Mouse (Mus musculus) spleen, adult 12 weeks (tissue): ENCODE results near the gene Phf19.
A peak's percentile ranks its signal among the peaks of the same experiment; 100 is the strongest.

Experiments
- DNase-seq: peaks from one replicate; pipeline ENCODE4 v3.0.0; 2022; ENCODE audit warnings: low spot score

Phf19 gene

DNA sequence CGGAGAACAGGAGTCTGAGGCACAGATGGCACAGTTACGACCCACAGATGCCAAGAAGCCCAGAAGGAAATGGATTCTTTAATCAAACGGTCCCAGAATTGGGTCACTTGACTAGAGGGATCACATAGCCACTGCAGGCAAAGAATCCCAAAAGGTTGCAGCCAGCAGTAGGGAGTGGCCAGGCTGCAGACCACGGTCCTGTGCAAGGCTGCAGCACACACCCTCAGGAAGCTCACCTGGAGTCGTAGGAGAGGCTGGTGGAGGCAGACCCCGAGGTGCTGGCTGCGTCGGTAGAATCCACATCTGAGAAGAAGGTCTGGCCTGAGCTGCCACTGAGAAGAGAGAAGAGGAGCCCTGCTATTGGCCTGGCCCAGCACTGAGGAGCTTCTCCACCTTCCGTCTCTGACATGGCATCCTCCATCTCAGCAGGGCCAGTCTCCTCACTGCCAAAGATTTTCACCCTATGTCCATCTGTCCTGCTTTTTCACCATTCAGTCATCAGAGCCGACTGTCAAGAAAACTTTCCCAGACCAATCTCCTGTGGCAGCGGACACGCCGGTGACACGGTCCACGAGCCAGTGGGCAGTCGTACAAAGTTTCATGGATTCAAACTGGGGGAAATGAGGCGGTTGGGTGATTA, 16.9 kb downstream of the Phf19 start:
- no peak for DNase-seq

DNA sequence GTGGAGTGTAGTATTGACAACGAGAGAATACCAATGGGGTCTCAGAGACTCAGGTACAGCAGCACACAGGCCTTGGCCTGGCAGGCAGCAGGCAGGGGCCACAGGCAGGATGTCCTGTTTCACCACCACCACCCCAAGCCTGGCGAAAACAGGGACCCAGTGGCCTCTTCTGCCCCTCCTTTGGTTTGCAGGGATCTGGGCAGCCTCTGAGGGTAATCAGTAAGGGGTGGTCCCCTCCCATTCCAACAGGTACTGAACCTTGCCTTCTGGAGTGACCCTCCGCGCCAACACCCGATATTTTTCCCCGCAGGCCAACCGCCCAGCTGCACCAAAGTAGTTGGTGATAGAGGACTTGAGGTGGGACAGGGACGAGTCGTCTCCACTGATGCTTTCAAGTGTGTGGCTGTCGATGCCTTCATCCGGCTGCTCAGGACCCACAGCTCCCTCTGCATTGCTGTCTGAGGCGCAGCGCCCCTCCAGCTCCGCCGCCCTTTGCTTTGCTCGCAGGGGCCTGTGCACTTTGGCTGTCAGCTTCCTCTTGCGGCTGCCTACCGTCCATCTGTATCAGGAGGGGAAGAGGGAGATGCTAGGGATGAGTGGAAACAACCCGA, 18.2 kb downstream of the Phf19 start:
- DNase-seq, result no peak

DNA sequence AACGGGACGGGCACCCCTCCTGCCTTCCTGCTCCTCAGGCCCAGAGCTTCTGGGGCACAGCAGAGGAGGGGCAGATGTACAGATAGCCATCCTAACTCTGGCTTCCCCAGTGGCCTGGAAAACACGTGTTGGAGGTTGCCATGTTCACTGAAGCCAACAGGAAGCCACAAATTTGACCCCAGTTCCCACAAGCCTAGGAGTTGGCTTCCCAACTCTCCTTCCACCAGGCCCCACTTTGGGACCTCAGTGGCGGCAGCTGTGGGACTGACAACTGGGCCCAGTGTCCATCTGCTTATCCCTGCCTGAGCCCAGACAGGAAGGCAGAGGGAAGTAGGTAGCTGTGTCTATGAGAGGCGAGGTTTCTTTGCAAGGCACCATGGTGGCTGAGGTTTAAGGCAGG, 19.9 kb downstream of the Phf19 start:
- no peak for DNase-seq

DNA sequence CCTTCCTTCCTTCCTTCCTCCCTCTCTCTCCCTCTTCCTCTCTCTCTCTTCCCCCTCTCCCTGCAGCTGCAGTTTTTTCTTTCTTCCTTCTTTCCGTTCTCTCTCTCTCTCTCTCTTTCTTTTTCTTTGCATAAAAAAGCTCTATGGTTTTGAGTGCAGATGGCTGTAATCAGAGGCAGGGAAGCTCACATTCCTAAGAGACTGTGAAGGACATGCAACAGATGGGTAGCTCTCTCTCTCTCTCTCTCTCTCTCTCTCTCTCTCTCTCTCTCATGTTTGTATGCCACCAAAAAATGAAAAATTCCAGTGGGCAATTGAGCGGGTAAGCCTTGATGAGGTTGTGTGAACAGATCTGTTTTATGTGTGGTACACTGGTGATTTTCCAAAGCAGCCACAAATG, 29.6 kb downstream of the Phf19 start:
- DNase-seq, result no peak

DNA sequence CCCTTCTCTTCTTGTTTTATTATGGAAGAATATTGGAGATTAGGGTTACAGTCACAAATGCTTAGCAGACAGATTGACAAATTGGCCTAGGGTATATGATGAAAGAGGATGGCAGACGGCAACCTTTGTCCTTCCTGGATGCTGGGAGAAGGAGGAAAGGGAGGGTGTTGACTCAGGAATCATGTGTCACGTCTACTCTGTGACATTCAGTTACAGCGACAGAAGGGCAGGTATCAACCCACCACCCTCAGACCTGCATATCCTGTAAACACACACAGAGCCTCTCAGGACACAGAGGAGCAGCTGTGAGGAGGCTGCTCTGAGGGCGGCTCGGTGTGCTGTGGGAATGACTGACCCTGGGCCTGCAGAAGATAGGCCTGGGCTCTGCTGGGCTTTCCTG, 30.6 kb downstream of the Phf19 start:
- no peak for DNase-seq

DNA sequence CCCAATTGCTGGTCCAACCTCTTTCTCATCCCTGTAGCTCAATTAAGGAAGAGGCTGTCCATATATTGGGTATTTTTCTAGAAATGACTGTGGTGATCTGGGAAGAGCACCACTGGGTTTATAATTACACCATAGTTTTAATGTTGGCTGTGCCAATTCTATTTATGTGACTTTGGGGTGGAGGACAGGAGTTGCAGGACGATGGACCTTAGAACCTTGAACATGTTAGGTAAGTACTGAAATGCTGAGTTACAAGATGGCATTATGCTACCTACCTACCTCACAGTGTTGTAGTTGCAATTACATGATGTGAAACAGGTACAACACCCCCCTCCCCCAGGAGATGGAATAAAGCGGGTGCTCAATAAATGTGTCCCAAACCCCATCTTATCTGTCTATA, 31.1 kb downstream of the Phf19 start:
- DNase-seq, result no peak

DNA sequence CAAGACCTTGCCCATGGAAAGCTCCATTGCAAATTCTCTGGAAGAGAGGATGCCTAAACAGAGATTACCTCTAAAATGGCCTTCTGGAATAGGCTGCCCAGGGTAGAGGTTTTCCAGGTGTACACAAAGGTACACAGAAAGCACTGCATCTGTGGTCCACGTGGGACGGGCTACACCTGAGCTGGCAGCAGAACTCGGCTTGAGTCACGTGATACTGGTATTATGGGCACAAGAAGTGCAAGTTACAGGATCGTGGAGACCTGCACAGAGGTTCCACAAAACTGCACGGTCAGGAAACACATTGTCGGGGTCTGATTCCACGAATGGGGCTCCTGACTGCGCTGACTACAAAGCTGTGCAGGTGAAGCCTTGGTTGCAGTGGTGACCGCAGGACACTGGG, 33.8 kb downstream of the Phf19 start:
- no peak for DNase-seq

DNA sequence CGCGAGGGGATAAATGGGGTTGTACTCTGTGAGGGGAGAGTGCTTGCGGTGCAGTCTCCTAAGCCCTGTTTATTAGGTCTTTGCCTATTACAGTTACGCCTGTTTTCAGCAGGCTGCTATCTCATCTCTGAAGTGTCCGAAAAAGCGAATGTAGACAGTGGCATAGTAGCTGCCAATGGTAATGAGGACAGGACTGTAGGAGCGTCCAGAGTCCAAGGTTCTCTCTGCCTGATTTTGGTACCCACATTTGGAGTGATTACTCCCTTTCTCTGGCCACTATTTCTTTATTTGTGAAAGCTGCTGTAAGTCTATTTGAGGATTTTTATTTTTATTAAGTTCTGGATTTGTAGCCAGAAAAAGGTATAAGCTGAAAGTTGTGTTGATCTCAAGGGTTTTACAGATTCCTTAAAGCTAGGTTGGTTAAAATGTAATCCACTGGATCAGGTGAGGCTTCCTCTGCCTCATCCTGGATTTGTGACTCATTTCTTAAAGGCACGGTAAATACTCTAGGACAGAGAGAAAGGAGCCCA, 38.9 kb downstream of the Phf19 start, which contains the start of gene Psmd5:
TSS of gene Psmd5 (minus strand) at position 153 of the 530 bp plus-strand sequence.
- DNase-seq, result no peak

DNA sequence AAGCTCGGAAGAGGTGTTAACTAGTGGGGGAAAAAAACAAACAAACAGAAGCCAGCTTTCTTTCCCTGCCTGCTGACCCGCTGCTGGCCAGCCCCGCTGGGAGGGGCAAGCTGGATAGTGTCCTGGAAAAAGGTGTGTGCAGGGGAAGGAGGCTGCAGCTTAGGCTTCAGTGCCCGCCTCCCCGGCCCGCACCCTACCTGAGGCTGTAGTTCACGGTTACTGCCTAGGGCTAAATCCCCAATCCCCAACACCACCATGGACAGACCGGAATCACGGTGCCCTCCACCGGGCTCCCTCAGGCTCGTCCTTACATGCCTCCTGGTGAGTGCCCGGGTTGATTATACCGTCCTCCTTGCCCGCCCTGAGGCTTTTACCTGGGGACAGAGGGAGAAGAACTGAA, 39.6 kb downstream of the Phf19 start, which contains the start of gene Cutal:
TSS of gene Cutal (plus strand) at position 126 of the 400 bp plus-strand sequence.
- no peak for DNase-seq

DNA sequence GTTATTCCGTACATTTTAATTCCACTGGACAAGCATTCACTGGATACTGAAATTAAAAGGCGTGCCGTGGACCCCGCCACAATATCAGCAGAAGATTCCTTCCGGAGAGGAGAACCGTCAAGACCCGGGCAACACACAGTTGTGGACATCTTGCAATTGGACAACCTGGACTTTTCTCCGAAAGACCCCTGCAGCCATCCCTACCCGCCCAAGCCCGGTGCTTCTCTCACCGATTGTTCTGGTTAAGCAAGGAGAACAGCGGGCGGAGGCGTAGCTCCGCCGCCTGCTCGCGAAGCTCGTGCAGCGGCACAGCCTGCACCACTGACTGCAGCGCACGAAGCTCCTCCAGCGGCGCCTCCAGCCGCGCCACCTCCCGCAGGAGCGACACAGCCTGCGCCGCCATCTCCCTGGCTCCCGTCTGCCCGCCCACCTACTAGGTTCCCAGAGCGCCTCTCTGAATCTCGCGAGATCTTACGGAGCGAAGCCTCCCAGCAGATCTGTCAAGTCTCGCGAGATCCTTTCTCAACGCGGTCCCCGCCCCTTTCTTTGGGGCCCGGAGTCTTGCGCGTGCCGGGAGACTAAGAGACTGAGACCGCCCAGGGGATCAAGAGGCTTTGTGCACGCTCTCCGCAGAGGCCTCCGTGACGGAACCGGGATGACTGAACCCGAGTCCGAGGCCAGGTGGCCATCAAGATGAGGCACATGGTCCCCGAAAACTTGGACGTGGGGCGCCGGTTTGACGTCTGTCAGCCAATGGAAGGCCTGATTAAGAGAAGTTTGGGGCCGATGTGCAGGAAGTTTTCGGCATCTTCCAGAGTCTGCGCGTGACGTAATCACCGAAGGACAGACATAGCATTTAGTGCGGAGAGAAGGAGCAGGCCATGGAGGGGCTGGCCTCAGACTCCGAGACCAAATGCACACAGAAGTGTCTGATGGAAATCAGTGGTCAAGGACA, 43.0 kb downstream of the Phf19 start:
- peak; percentile 96 for DNase-seq

DNA sequence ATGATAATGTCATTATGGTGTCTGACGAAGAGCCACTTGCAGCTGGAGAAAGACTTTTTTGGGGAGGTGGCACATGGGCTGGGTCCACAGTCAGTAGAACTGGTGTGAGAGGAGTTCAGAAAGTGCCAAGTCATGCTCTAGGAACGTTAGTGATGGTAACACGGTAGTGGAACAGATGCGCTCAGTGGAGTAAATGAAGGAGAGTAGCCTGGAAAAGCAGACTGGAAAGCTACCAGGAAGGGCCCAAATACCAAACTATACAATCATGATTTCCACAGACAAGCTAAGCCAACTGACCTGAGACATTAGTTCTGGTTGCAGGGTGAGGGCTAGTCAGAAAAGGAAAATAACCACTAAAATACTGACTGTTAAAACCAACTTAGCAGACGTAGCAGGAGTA, 44.1 kb downstream of the Phf19 start:
- DNase-seq, result peak; percentile 57

DNA sequence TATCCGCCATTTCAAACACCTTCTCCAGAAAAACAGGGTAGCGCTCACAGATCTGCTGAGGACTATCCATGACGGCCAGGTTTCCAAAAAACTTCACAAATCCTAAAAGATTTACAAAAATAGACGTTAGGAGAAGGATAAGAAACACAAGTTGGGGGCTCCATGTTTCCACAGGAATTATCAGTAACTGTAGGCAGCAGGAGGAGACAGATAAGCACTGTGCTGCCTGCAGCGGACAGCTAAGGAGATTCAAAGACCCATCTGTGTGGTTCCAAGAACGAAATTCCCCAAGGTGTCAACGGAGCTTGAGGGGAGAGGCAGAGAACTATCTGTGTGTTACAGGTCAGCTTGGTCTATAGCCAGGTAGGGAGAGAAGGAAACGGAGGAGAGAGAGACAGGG, 56.1 kb downstream of the Phf19 start:
- DNase-seq, result no peak

DNA sequence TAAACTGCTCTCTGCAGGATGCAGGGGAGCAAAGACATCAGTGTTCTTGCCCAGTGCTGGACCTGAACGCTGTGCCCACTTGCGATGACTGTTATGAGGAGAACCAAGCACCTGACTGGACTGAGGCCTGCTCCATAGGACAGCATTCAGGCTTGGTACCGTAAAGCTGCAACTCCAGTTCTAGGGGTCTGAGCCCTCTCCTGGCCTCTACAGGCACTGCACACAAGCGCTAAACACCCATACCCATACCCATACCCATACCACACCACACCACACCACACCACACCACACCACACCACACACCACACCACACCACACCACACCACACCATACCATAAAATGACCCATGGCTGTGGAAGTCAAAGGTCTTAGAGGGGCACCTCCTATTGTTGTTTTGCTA, 58.6 kb downstream of the Phf19 start:
- DNase-seq, result no peak

DNA sequence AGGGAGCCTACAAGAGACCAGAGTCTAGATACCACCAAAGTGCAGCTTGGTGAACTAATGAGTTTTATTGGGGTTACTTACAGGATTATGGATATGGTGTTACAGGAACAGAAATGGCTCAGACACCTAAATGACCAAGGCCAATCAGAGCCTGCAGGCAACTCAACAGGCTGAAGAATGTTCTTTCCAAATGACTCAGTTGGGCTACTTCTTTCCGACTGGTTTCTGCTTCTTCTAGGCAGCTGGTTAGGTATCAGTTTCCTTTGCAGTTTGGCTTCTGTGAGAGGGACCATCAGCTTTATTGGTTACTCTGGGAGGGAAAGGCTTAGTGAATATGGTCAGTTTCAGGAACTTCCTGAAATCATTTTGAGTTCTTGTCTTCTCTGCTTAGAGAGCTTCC, 66.1 kb downstream of the Phf19 start:
- DNase-seq, result no peak
